Comparison of ENCODE assay signal across 16 mouse cellular contexts in genomic region chr5:114544205-114544604, GRCm38 (mm10).
A peak's percentile ranks its signal among the peaks of the same experiment; 100 is the strongest.
DNase-seq lines count a peak whose midpoint lies in the region.
"Had no signal": no experiment of that assay in that cellular context is flagged by ENCODE, and none has a peak within 500 bp of the region (broad histone marks: within the 10 kb centered on the region; RNA-seq: fewer than 3 reads in every experiment).

No protein-coding gene starts in this region.

- DNase-seq in R1 (ENCODE audit: low read depth, low spot score) (peak; percentile 53), ZHBTc4 (ENCODE audit: low read depth, low spot score) (peak; percentile 51)
- DNase-seq in urinary bladder, postnatal 14 days (ENCODE audit: low spot score): no peak
- no peak for DNase-seq in spleen, adult 12 weeks (ENCODE audit: low spot score)
- DNase-seq: adrenal gland, adult 2 months; adrenal gland, adult 8-10 months; adrenal gland, postnatal 10 days; adrenal gland, postnatal 14 days; adrenal gland, postnatal 25 days; adrenal gland, postnatal 36 days; B cell, adult 2 months; cerebellum, adult 11 months; cerebellum, adult 11-12 months; cerebellum, adult 18-20 months; cerebellum, adult 2 months; cerebellum, adult 8-10 months had no signal

Comparison
In these comparisons a context has a peak if more than half of its experiments do, and no peak if none do; other contexts are left out.
1. DNase-seq: peak in R1 (single experiment) and ZHBTc4 (single experiment); none in urinary bladder, postnatal 14 days (single experiment) and spleen, adult 12 weeks (single experiment).